Mouse (Mus musculus) megakaryocyte, embryonic 14.5 days (primary cell): ENCODE data around the gene Trap1.

Source experiments
- FLI1 ChIP-seq: IDR thresholded peaks from 2 replicates; pipeline ENCODE4 v1.6.1; 2012; ENCODE audit warnings: low read length, inconsistent platforms, mixed read lengths
- GATA1 ChIP-seq: IDR thresholded peaks from 3 replicates; pipeline ENCODE4 v1.6.1; 2012; ENCODE audit warnings: mixed read lengths, low read length, inconsistent platforms, borderline replicate concordance

DNA sequence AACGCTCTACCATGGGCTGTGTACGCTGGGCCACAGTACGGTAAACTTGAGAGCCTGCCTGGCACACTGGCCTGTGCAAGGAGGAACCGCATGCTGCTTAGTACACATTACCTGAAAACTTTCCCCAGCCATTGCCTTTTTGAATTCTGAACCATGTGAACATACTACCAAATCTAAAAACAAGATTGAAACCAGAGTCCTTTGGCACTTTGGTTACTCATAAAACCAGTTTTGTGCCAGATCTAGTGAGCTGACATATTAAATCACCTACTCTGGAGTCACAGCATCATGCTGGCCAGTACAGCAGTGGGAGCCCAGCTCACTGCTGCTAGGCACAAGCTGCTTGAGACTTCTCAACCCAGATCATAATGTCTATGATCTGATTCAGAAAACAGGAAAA lies 36.0 kb downstream of the Trap1 start:
- TF ChIP-seq FLI1 (no peak), GATA1 (no peak)
